Mouse (Mus musculus) MEL (cell line): Measurements from ENCODE around the gene Nmnat3.

Experiments
- CTCF ChIP-seq, 3 experiments: IDR thresholded peaks in 2 of 3; conservative IDR thresholded peaks in 1 of 3; 2 replicates each; pipeline ENCODE4 v1.5.1; 2011 to 2012; ENCODE audit warnings: low read length in 3 of 3, low read depth in 2 of 3, mild to moderate bottlenecking in 2 of 3, improper control_type of control experiment in 1 of 3, inconsistent platforms in 1 of 3, mixed read lengths in 1 of 3, moderate library complexity in 1 of 3; ENCODE audit not compliant: control insufficient read depth in 1 of 3, insufficient read depth in 1 of 3, poor library complexity in 1 of 3, severe bottlenecking in 1 of 3
- E2F4 ChIP-seq: IDR thresholded peaks from 2 replicates; pipeline ENCODE4 v1.6.1; 2011; ENCODE audit warnings: low read depth, low read length, improper control_type of control experiment, borderline replicate concordance
- ELF1 ChIP-seq: IDR thresholded peaks from 2 replicates; pipeline ENCODE4 v1.6.1; 2014; ENCODE audit warnings: low read depth, mild to moderate bottlenecking, inconsistent platforms, low read length, improper control_type of control experiment, moderate library complexity
- EP300 ChIP-seq, 2 experiments: IDR thresholded peaks; 2 replicates each; pipeline ENCODE4 v1.6.1; 2011; ENCODE audit warnings: improper control_type of control experiment in 2 of 2, low read length in 2 of 2, low read depth in 1 of 2, mild to moderate bottlenecking in 1 of 2
- MAX ChIP-seq: IDR thresholded peaks from 2 replicates; pipeline ENCODE4 v1.6.1; 2011; ENCODE audit warnings: low read length, improper control_type of control experiment
- POLR2A ChIP-seq, 2 experiments: IDR thresholded peaks; 2 replicates each; pipeline ENCODE4 v1.6.1; 2011 to 2012; ENCODE audit warnings: low read length in 2 of 2, mild to moderate bottlenecking in 2 of 2, control low read depth in 1 of 2, improper control_type of control experiment in 1 of 2, low read depth in 1 of 2, moderate library complexity in 1 of 2; ENCODE audit not compliant: control insufficient read depth in 1 of 2, insufficient read depth in 1 of 2, poor library complexity in 1 of 2
- RAD21 ChIP-seq: IDR thresholded peaks from 2 replicates; pipeline ENCODE4 v1.6.1; 2011; ENCODE audit warnings: mild to moderate bottlenecking, low read depth, low read length, improper control_type of control experiment
- TAL1 ChIP-seq: IDR thresholded peaks from 2 replicates; pipeline ENCODE4 v1.6.1; 2012; ENCODE audit warnings: mild to moderate bottlenecking, inconsistent platforms, low read length, moderate library complexity, mixed read lengths
- TBP ChIP-seq: IDR thresholded peaks from 2 replicates; pipeline ENCODE4 v1.8.0; 2011; ENCODE audit warnings: low read depth, low read length, improper control_type of control experiment
- ZMIZ1 ChIP-seq: IDR thresholded peaks from 2 replicates; pipeline ENCODE4 v1.6.1; 2012; ENCODE audit warnings: low read depth, mild to moderate bottlenecking, inconsistent platforms, low read length, improper control_type of control experiment, moderate library complexity

DNA sequence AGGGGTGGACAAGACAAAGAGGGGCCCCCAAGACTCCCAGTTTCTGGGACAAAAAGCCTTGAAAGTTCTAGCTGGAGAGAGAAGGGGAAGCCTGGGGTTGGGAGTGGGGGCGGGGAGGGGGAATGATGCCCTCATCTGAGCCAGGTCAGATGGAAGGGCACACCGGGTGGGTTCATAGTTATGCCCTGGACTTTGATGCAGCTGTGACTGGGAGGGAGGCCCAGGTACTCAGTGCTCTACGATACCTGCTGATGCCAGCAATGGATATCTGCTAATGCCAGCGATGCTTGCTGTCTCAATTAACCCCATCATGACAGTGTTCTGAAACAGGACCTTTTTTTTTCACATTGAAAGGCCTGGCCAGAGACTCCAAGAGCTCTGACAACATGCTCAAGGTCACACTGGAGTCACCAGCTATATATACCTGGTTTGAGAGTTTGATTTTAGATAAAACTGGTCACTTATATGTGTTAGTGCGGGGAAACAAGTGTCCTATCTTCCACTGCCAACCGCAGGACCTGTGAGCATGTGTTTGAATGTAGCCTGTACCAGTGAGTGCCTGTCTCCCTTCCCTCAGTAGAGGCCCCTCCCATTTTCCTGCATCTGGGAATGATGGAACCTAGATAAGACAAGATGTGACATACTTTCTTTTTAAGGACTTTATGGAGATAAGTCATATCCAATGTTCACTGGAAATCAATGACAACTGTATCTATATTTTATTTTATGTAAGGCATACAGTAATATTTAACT is 25.6 kb downstream of the Nmnat3 start:
- TF ChIP-seq POLR2A (IDR thresholded peaks at IDR 0.05; ENCODE audit: control insufficient read depth in 1 of 2, insufficient read depth in 1 of 2, low read depth in 1 of 2, low read length in 2 of 2, poor library complexity in 1 of 2) (no peak), ELF1 (no peak), CTCF (IDR thresholded peaks at IDR 0.05 in 2 of 3, conservative IDR thresholded peaks at IDR 0.05 in 1 of 3; ENCODE audit: control insufficient read depth in 1 of 3, insufficient read depth in 1 of 3, low read depth in 2 of 3, low read length in 3 of 3, poor library complexity in 1 of 3, severe bottlenecking in 1 of 3) (no peak), RAD21 (no peak), ZMIZ1 (no peak), TAL1 (no peak), TBP (no peak), EP300 (IDR thresholded peaks at IDR 0.05; ENCODE audit: low read depth in 1 of 2, low read length in 2 of 2) (no peak), E2F4 (no peak), MAX (no peak)
